Mouse (Mus musculus): Measurements from ENCODE around the gene Ttc36.

The Ttc36 gene

DNA sequence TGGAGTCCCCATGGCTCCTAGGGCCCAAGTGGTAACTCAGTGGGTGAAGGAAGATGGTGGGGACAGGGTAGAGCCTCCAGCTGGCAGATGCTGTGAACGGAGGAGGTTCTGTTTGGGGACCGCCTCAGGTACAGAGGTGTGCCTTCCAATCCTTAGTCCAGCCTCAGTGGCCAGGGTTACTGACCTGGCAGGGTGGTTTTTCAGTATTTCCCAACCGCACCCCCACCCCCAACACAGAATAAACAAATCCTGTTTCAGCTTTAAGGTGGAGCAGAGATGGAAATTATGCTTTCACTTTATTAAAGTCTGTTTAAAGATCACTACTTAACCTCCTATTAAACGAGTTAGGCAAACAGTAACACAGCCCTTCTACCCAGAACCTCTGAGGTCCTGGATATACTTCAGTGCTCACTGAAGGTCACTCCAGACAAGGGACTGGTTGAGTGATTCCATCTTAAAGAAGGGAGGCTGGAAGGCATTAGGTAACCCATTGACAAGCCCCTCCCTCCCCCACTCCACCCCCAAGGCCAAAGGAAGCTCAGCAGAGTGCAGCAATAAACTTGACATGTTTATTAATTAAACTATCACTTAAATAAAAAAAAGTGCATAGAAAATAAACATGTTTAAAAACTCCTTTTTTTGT, at the start of gene Ttc36:
Gene Ttc36, minus strand, starts transcription at position 265 of the 643 bp plus-strand sequence.
- no peak for DNase-seq (ENCODE audit: low read depth, low spot score)

DNA sequence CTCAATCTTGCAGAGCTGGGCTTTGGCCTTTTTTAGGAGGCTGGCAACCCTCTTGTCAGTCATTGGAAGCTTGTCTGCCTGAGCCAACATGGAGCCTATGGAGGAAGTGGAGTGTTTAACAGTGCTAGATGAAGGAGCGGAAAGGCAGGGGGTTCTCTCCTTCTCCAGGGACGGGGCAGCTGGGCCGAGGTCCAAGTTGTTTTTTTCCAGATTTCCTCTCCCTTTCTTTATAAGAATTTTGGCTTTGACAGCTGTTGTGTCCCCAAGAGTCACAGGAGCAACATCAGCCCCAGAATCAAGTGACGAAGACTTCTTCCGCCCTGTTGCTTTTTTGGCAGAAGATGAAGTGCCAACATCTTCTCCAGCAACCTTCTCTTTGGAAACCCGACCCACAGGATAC, 44.6 kb upstream of the Ttc36 start:
- no peak for DNase-seq (ENCODE audit: low read depth, low spot score)

DNA sequence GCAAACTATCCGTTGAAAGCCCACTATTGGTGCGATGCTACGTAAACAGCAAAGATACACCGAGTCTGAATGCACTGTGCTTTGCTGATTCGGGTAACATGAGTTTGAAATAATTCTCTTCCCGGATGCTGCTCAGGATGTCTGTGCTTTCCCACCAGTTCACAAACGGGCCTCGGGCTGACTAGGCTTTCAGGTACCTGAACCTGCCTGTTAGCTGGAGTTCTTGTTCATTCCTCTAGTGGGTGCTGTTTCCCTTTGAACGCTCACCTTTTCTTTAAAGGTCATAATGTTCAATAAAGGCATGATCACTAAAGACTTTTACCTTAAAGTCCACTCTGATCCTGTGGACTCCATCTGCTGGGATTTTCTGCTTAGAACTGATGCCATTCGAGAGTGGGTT, 38.4 kb upstream of the Ttc36 start:
- no peak for DNase-seq (ENCODE audit: low read depth, low spot score)

DNA sequence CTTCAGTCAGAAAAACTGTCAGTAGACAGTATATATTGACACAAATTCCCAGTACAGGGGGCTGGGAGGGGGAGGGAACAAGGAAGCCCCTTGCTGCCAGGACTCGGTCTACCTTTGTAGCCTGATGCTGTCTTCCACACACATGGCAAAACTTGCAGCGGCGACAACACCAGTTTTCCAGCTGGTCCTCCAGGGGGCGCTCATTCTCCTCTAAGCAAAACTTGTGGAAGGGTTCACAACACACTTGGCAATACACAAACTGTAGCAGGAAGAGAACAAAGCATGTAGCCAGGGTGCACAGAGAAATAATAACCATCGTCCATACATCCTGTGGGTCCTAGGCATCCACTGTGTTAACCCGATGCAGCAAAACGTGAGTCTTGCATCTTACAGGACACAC, 33.6 kb upstream of the Ttc36 start:
- peak; percentile 51 for DNase-seq (ENCODE audit: low read depth, low spot score)

DNA sequence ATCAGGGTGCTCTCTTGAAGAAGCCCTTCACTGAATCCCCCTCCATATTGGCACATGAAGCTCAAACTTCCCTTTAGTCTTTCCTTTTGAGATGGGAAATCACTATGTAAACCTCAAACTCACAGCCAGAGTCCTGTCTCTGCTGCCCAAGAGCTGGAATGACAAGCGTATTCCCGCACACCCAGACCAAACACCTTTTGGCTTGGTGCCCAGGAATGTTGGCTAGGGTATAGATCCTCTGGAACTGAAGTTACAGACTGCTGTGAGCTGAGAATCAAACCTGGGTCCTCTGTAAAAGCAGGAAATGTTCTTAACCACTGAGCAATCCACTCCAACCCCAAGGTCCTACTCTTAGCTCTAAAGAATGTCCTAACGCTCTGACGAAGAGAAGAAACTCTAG, 29.5 kb upstream of the Ttc36 start:
- no peak for DNase-seq (ENCODE audit: low read depth, low spot score)

DNA sequence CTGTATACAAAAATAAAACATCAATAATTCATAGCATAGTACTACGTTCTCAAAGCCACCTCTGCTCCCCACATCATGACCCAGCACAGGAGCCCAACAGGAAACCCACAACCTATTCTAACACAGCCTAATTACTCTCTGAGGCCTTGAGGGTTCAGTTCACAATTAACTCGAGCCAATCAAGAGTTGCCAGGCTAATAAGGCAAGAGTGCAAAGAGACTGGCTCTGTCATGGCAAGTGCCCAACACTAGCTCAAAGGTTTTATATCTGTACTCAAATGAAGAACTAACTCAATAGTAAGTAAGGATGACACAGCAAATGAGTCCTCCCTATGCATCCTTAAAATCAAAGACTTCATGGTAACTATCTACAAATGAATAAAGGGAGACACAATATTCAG, 27.6 kb upstream of the Ttc36 start:
- no peak for DNase-seq (ENCODE audit: low read depth, low spot score)

DNA sequence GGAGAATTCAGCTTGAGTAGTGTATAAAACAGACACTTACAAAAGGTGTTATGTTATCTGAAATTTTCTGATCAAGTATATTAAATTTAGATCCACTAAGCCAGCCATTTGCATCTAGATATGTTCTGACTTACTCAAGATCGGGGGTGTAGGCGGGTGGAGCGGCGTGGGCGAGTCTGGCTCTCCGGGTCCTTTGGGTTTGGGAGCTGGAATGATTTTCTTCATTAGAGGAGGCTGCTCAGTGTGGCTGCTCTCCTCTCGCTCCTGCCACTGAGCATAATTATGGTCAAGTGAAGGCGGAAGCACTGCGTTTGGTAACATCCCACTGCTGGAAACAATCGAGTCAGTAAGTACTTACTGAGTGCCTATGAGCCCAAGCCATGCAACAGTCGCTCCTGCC, 26.1 kb upstream of the Ttc36 start:
- no peak for DNase-seq (ENCODE audit: low read depth, low spot score)

DNA sequence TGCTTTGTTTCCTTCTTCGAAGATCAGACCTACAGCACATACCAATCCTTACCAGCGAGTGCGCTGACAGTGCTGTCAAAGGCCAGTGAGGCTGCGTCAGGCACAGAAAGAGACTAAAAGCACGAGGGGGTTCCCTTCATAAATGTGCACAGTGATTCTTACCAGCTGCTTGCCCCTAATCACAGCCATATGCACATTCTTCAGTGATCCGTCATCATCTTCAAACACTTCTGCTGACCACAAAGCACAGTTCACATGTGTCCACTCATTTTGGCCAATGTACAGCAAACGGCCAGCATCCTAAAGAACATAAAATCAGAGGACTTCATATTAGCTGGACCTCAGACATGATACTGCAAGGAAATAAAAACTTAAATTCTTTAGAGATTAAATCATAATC, 23.8 kb upstream of the Ttc36 start:
- DNase-seq (ENCODE audit: low read depth, low spot score): no peak

DNA sequence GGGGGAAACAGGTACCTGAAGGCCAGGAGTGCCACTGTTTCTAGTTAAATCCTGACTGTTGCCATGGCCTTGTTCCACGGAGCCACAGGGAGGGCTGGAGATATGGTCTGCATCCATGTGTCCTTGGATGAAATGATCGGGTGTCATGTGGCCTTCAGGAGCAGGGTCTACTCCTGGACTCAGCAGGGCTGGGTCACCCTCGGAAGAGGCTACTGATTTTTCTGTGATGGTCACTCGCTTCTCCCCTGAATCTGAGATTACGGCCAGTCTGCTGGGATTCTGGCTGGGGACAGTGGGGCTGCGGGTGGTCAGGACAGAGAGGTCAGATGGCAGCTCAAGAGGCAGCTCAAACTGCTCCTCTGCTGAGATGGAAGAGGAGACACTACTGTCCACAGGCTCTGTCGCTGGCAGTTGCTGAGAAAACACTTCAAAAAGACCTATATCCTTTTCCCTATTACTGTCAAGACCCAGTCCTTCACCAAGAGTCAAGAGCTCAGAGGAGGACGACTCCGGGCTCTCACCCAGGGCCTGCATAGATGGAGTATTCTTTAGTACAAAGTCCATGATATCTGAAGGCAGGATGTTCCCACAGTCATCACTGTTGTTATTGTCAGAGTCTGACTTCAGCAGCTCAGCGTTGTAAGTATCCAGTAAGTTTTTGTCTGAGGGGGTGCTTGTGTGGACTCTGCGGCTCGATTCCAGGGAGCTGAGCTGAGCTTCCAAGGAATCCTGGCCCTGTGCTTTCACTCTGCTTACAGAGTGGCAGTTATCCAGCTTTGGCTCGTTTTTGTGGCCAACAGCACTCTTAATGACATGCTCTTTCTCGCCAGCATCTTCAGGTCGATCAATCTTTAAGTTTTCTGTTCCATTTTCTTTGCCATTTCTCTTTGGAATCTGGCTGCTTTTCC, 17.3 kb upstream of the Ttc36 start:
- no peak for DNase-seq (ENCODE audit: low read depth, low spot score)

DNA sequence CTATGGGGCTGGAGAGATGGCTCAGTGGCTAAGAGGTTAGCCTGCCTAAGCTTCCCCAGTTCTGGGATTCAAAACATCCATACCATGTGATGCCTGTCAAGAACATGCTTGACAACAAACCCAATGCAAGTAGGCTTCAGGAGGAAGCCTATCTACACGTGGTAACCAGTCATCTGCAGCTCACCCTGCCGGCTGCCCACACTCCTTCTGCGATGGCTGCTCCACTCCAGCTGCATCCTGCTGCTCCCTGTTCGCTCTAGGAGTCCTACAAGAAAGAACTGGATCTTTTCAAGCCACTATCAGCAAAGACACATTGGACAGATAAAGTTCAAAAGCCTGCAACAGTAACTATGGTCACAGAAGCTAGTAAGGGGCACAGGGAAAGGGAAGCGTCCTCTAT, 14.7 kb upstream of the Ttc36 start:
- no peak for DNase-seq (ENCODE audit: low read depth, low spot score)

DNA sequence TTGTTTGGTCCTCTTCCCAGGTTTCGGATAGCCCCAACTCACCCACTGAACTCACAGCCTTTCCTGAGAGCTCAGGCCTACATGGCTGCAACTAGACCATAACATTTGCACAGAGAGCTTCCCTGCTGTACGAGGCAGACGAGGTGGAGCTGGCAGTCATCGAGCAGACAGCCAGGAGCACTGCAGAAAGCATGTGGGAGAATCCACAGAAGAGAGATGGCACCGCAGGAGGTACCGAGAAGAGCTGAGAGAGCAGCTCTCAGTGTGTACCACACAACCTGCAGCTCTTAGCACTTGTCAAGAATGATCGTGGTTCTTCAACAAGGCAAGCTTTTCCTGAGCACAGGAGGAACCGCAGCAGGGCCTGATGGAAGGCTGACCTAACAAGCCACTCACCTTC, 11.3 kb upstream of the Ttc36 start:
- DNase-seq (ENCODE audit: low read depth, low spot score): no peak

DNA sequence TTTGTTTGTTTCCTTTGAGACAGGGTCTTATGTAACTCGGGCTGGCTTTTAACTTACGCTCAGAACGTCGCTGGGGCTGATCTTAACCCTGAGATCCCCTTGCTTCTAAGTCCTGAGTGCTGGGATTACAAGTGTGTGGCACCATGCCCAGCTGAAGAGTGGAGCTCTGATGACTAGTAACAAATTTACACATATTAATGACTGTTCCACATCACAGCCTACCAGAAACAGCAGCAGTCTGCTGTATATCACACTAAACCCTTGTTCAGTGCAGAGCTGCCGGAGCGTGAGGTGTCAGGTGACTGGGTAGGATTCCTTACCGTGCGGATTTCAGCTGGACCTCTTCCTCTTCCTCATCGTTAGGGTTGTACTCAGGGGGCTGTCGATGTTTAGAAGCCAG, 7.4 kb upstream of the Ttc36 start:
- no peak for DNase-seq (ENCODE audit: low read depth, low spot score)

DNA sequence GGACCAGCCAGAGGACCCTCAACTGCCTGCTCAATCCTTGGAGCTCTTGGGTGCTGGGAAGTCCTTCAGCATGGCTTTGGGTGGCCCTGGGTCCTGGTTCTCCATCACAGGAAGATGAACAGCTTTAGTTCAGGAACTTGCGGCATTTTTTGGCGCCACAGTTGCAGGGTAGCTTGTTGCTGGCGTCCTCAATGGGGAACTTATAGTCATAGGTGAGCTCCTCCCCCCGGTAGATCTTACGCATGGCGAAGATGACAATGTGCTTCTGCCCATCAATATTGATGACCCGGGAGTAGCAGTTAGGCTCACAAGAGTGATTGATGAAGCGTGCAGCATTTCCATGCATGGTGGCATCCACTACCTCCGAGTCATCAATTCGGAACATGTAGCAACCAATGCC, 4.9 kb upstream of the Ttc36 start:
- DNase-seq (ENCODE audit: low read depth, low spot score): no peak

DNA sequence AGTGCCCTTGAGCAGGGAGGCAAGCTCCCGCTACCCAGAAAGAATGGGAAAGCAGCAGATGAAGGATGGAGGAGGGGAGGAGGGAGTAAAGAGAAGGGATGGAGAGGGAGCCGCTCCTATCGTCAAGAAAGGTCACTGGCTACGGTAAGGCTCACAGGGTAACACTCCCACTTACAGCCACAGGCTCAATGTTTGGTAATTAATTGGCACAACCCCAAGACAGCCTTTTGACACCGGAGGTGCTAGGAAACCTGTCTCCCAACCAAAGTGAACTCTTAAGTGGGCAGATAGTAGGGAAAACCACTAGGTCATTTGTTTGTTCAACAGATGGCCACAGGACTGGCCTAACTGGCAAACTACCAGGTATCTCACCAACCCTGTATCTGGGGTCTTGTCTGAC, 4.3 kb upstream of the Ttc36 start:
- DNase-seq (ENCODE audit: low read depth, low spot score): no peak

DNA sequence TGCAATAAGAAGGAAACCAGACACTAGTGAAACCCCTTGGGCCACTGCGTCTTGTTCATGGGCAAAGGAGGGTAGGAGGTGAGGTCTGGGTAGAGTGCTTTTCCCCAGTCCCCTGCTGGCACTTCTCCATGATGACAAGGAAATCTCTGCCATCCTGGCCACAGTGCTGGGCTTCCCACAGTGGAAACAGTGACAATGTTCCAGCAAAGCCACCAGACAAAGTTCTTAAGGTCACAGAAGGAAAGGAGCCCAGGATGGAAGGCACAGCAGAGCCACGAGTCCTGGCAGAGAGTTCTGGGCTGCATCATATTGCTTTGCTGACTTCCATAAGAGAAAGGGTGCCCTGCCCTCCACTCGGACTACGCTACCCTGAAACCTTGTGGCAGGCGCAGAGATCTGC, 2.7 kb upstream of the Ttc36 start:
- no peak for DNase-seq (ENCODE audit: low read depth, low spot score)

DNA sequence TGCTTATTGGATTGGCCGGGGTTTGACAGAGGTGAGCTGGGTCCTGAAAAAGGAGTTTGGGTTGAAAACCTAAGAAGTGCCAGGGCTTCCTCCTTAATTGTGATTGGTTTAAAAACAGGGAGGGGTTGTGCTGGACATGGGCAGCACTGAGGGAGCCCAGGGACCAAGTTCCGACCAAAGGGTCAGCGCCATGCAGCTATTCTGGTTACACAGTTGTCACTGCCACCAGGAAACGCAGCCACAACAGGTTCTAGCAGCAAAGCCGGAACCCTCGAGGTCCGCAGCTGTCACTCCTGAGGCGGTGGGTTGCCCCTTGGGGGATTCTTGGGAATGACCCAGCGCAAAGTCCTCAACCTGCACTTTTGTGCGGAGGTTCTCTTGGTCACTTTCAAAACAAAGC, 1.8 kb upstream of the Ttc36 start:
- no peak for DNase-seq (ENCODE audit: low read depth, low spot score)

DNA sequence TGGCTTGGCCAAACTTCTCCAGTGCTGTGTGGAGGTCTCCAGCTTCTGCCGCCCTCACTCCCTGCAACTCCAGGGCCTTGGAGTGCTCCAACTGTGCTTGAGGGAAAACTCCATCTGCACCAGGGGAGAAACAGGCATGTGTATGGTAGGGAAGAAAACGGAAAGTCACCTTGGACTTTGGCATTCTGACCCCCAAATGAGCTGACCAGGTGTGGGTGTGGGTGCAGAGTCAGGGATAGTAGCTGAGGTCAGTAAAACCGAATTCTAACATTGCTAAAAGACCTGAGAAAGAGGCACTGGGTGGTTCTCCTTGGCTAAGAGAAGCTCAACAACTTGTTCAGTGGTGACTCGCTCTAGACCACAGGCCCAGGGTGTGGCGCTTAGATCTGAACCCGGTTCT, 1.2 kb downstream of the Ttc36 start:
- no peak for DNase-seq (ENCODE audit: low read depth, low spot score)

DNA sequence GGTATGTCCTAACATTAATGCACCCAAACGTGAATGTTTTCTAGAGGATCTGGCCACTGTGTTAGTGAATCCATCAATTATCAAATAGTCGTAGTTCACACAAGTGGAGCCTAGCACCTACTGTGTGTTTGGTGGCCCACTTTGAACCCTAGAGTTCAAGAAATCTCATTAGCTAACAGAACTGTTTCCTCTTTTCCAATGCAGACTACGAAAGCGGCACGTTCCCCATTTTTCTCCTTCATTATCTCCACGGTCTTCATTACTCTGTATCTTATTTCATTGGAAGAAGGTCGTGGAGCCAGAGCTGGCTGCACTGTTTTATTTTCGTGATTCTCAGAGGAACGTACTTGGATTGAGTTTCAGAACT, 2.9 kb downstream of the Ttc36 start:
- DNase-seq (ENCODE audit: low read depth, low spot score): no peak

DNA sequence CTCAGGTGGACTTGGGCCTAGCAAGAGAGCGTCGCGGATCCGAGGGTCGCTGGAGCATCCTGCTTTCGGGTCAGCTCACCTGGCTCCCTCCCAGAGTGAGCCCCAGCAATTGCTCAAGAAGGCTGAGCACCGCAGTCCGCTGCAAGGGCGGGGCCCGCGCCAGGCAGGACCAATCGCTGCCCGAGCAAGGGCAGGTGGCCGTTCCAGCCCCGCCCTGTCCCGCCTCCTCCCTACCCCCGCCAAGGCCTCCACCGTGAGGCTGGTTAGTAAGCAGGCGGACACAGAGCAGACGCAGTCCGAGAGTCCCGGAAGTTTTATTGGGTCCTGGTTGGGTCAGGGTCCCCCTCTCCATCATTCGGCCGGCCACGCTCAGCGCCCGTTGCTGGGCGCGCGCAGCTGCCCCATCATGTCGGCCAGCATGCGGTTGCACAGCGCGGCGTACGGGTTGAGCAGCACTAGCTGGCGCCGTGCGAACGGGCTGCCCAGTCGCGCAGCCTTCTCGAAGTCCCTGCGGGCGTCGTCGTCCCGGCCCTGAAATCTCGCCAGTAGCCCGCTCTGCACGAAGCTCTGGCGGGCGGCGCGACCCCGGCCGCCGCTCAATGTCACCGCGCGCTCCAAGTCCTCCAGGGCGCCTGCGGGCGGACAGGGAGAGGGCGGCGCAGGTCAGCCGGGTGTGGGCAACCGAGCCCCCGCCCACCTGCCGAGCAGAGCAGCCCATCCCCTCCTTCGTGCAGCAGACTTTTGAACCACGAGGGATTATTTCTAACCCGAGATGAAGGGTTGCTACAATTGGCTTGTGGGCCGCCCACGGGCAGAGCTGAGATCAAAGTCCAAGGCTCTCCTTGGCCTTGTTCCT, 3.5 kb downstream of the Ttc36 start, which contains the start of gene Tmem25:
Gene Tmem25, minus strand, starts transcription at position 206 of the 856 bp plus-strand sequence.
- DNase-seq (ENCODE audit: low read depth, low spot score): peak; percentile 59

DNA sequence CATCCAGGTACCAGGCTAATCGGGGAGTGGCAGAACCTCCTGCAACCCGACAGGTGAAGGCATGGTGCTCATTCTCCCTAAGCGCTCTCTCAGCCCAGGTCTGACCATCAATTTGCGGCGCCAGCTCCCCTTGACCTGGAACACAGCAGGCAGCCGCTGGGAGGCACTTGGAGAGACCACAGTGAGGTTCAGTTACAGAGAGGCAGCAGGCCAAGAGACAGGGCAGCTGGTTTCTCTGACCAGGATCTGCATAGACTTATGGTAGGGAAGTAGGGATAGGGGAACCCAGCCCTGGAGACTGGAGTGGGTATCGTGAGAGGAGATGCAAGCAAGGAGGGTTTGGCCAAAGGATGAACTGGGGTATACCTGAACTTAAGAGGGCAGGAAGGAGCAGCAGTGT, 4.6 kb downstream of the Ttc36 start:
- no peak for DNase-seq (ENCODE audit: low read depth, low spot score)

DNA sequence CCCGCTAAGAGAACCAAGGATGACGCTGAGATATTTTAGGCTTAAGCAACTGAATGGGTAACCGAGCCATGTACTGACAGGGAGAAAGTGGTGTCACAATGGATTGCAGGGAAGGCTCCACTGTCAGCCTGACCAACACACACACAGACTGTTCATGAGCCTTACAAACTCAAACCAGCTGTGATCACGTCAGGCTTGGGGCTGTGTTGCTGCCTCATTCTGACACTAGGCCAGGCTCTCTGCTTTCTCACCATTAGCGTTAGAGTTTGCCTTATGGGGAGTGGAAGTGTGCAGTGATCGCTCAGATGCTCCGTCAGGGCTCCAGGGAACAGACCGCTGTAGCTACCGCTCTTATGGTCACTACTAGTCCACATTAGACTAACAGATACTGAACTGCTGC, 10.0 kb downstream of the Ttc36 start:
- no peak for DNase-seq (ENCODE audit: low read depth, low spot score)
